Mouse (Mus musculus) lung, adult 2 months (tissue): Measurements from ENCODE around the gene Prr22.

ENCODE experiments used
- CTCF ChIP-seq: fragments of 200-500 bp; IDR thresholded peaks from 2 replicates; pipeline ENCODE4 v1.5.1; 2011; ENCODE audit warnings: mild to moderate bottlenecking, low read length, control low read depth; ENCODE audit not compliant: insufficient read depth
- POLR2A ChIP-seq: fragments of 200-500 bp; IDR thresholded peaks from 2 replicates; pipeline ENCODE4 v1.6.1; 2011; ENCODE audit warnings: low read depth, mild to moderate bottlenecking, control low read depth, low read length, borderline replicate concordance; ENCODE audit errors: extremely low read depth

DNA sequence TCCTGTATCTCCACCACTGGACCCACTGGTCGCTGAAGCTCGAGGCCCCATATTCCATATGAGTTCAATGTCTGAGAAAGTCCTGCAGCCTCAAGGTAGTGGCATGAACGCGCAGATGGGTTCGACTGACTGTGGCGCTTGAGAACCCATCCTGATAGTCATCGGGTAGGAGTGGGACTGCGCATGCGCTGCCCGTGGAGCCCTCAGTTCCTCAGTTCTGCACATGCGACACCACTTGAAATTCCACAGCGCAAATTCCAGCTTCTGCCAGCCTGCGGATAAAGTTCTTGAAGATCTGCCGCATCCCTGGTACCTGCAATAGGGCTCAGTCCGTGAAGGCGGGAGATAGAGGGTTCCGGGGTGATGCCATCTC is 29.3 kb upstream of the Prr22 start:
- TF ChIP-seq POLR2A: no peak
- no peak for TF ChIP-seq CTCF
